Comparison of ENCODE assay signal across 8 mouse cellular contexts in the genomic region with DNA sequence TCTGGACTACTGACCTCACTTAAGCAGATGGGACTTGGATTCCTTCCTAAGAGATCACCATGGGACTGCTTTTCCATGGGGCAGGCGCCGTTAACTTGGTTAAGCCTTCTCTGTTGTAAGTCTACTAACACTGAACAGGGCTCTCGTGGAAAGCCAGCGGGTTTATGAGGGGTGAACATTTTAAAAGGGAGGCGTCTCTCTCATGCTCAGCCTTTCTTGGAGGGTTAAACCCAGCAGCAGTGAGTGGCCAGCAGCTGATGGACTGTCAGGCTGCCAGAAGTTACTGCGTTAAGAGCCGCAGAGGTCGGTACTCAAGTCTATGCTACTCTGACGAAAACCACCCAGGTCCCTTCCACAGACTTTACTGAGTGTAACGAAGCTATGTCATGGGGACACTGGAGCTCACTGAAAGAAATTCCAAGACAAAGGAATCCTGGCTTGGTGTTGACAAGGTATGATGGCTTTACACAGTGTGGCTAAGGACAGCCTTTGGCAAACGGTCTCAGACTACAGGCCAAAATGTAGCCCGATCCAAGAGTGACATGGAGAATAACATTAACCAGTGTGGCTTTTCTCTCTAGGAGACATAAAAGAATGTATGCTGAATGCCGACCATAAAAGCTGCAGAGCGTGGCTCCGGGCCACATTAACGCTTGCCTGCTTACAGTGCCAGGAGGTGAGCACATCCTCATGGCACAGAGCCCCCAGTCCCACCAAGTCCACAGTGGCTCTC.
DNase-seq lines count a peak whose midpoint lies in the region; ATAC-seq lines count a peak whose summit lies in the region.

No protein-coding gene starts in this region.

- peak overlapping the region; percentile 29; the same call in 1 of the 2 replicates for H3K9ac ChIP-seq in hindbrain, embryonic 13.5 days
- no peak overlapping the region for H3K9ac ChIP-seq in hindbrain, embryonic 11.5 days (ENCODE audit: low read depth, low read length)
- no peak overlapping the region for H3K9ac ChIP-seq in embryonic facial prominence, embryonic 14.5 days (ENCODE audit: low read depth, low read length)
- H3K9ac ChIP-seq in heart, embryonic 12.5 days, result 0 out of 2 replicates have a peak overlapping the region, but pooled peaks have one; percentile 23
- H3K9ac ChIP-seq in neural tube, embryonic 14.5 days (replicated peaks; ENCODE audit: low read depth, low read length), result no peak overlapping the region

- H3K9me3 ChIP-seq in hindbrain, embryonic 13.5 days, result no peaks in the 10 kb centered on the region
- no peaks in the 10 kb centered on the region for H3K9me3 ChIP-seq in hindbrain, embryonic 11.5 days (ENCODE audit: control insufficient read depth, low read length)
- peaks cover 4% of the 10 kb centered on the region; the same call in 1 of the 2 replicates for H3K9me3 ChIP-seq in embryonic facial prominence, embryonic 14.5 days (ENCODE audit: control insufficient read depth, low read length)
- no peaks in the 10 kb centered on the region for H3K9me3 ChIP-seq in heart, embryonic 12.5 days (replicated peaks)
- no peaks in the 10 kb centered on the region for H3K9me3 ChIP-seq in neural tube, embryonic 14.5 days (ENCODE audit: control insufficient read depth, low read length)

- 0 out of 2 replicates have a peak overlapping the region, but pooled peaks have one; percentile 11 for H3K4me2 ChIP-seq in hindbrain, embryonic 13.5 days
- H3K4me2 ChIP-seq in hindbrain, embryonic 11.5 days (replicated peaks; ENCODE audit: low read depth, low read length), result no peak overlapping the region
- peak overlapping the region; percentile 52 for H3K4me2 ChIP-seq in embryonic facial prominence, embryonic 14.5 days (ENCODE audit: low read depth, low read length)
- H3K4me2 ChIP-seq in heart, embryonic 12.5 days, result peak overlapping the region; percentile 55
- peak overlapping the region; percentile 2; the same call in 1 of the 2 replicates for H3K4me2 ChIP-seq in neural tube, embryonic 14.5 days (ENCODE audit: low read depth, low read length)

- WGBS in hindbrain, embryonic 13.5 days, result 74% methylated on average over 16 of the region's 16 CpGs
- WGBS in hindbrain, embryonic 11.5 days, result 90% methylated on average over 16 of the region's 16 CpGs
- WGBS in embryonic facial prominence, embryonic 14.5 days, result 34% methylated on average over 16 of the region's 16 CpGs
- WGBS in heart, embryonic 12.5 days, result 56% methylated on average over 16 of the region's 16 CpGs
- 36% methylated on average over 16 of the region's 16 CpGs for WGBS in neural tube, embryonic 14.5 days

- H3K27ac ChIP-seq in hindbrain, embryonic 13.5 days, result peak overlapping the region; percentile 81
- no peak overlapping the region for H3K27ac ChIP-seq in hindbrain, embryonic 11.5 days (ENCODE audit: low read depth, low read length)
- H3K27ac ChIP-seq in embryonic facial prominence, embryonic 14.5 days (replicated peaks; ENCODE audit: low read depth, low read length), result peak overlapping the region; percentile 88
- peak overlapping the region; percentile 84 for H3K27ac ChIP-seq in heart, embryonic 12.5 days (ENCODE audit: poor library complexity, severe bottlenecking)
- peak overlapping the region; percentile 83 for H3K27ac ChIP-seq in neural tube, embryonic 14.5 days (ENCODE audit: low read depth, low read length)

- ATAC-seq in hindbrain, embryonic 13.5 days (ENCODE audit: low FRiP score), result peak; percentile 72
- ATAC-seq in hindbrain, embryonic 11.5 days (ENCODE audit: low FRiP score), result no peak
- peak; percentile 80 for ATAC-seq in embryonic facial prominence, embryonic 14.5 days (ENCODE audit: low read depth)
- peak; percentile 33; the same call in 1 of the 2 replicates for ATAC-seq in heart, embryonic 12.5 days (ENCODE audit: insufficient number of reproducible peaks, low FRiP score)
- ATAC-seq in neural tube, embryonic 14.5 days (ENCODE audit: low read depth), result peak; percentile 87
- ATAC-seq in erythroid progenitor cell, adult 5-6 weeks (replicated peaks; ENCODE audit: low FRiP score, poor library complexity, severe bottlenecking), result no peak

- DNase-seq in hindbrain, embryonic 11.5 days (ENCODE audit: low spot score), result no peak
- peak; percentile 86 for DNase-seq in embryonic facial prominence, embryonic 14.5 days (ENCODE audit: low spot score)
- DNase-seq in kidney, postnatal 10 days, result peak; percentile 78
- no peak for DNase-seq in yolk sac, embryonic 10.5 days (ENCODE audit: low spot score)

- H3K4me1 ChIP-seq in hindbrain, embryonic 13.5 days (replicated peaks), result peaks cover 10% of the 10 kb centered on the region
- H3K4me1 ChIP-seq in hindbrain, embryonic 11.5 days (replicated peaks; ENCODE audit: control insufficient read depth, insufficient read depth, low read length), result no peaks in the 10 kb centered on the region
- H3K4me1 ChIP-seq in embryonic facial prominence, embryonic 14.5 days (ENCODE audit: control insufficient read depth, insufficient read depth, low read length), result no peaks in the 10 kb centered on the region; the same call in 1 of the 2 replicates
- H3K4me1 ChIP-seq in heart, embryonic 12.5 days (replicated peaks), result peaks cover 17% of the 10 kb centered on the region
- H3K4me1 ChIP-seq in neural tube, embryonic 14.5 days (ENCODE audit: control insufficient read depth, insufficient read depth, low read length), result peaks cover 11% of the 10 kb centered on the region; the same call in 1 of the 2 replicates

- H3K4me3 ChIP-seq in hindbrain, embryonic 13.5 days, result no peak overlapping the region
- H3K4me3 ChIP-seq in hindbrain, embryonic 11.5 days (ENCODE audit: low read depth, low read length), result no peak overlapping the region
- peak overlapping the region; percentile 31 for H3K4me3 ChIP-seq in embryonic facial prominence, embryonic 14.5 days (ENCODE audit: low read depth, low read length)
- H3K4me3 ChIP-seq in heart, embryonic 12.5 days, result peak overlapping the region; percentile 13
- no peak overlapping the region for H3K4me3 ChIP-seq in neural tube, embryonic 14.5 days (ENCODE audit: low read depth, low read length)

- peaks cover 40% of the 10 kb centered on the region for H3K36me3 ChIP-seq in hindbrain, embryonic 13.5 days
- H3K36me3 ChIP-seq in hindbrain, embryonic 11.5 days (ENCODE audit: control insufficient read depth, insufficient read depth, low read length), result 0 out of 2 replicates have a peak, but pooled peaks cover 3% of the 10 kb centered on the region
- peaks cover 25% of the 10 kb centered on the region for H3K36me3 ChIP-seq in embryonic facial prominence, embryonic 14.5 days (ENCODE audit: control insufficient read depth, insufficient read depth, low read length)
- peaks cover 24% of the 10 kb centered on the region for H3K36me3 ChIP-seq in heart, embryonic 12.5 days
- H3K36me3 ChIP-seq in neural tube, embryonic 14.5 days (ENCODE audit: control insufficient read depth, insufficient read depth, low read length), result peaks cover 10% of the 10 kb centered on the region

- no peaks in the 10 kb centered on the region for H3K27me3 ChIP-seq in hindbrain, embryonic 13.5 days
- H3K27me3 ChIP-seq in hindbrain, embryonic 11.5 days (ENCODE audit: control insufficient read depth, insufficient read depth, low read length), result no peaks in the 10 kb centered on the region
- H3K27me3 ChIP-seq in embryonic facial prominence, embryonic 14.5 days (replicated peaks; ENCODE audit: control insufficient read depth, insufficient read depth, low read length), result no peaks in the 10 kb centered on the region
- no peaks in the 10 kb centered on the region for H3K27me3 ChIP-seq in heart, embryonic 12.5 days (replicated peaks)
- H3K27me3 ChIP-seq in neural tube, embryonic 14.5 days (ENCODE audit: control insufficient read depth, insufficient read depth, low read length), result no peaks in the 10 kb centered on the region

Comparison
In these comparisons a context has a peak if more than half of its experiments do, and no peak if none do; other contexts are left out.
1. ATAC-seq: peak in hindbrain, embryonic 13.5 days (single experiment), embryonic facial prominence, embryonic 14.5 days (single experiment), heart, embryonic 12.5 days (single experiment) and neural tube, embryonic 14.5 days (single experiment); none in hindbrain, embryonic 11.5 days (single experiment) and erythroid progenitor cell, adult 5-6 weeks (single experiment).
2. H3K9ac ChIP-seq: peak in hindbrain, embryonic 13.5 days (single experiment) and heart, embryonic 12.5 days (single experiment); none in hindbrain, embryonic 11.5 days (single experiment), embryonic facial prominence, embryonic 14.5 days (single experiment) and neural tube, embryonic 14.5 days (single experiment).
3. H3K4me3 ChIP-seq: peak in embryonic facial prominence, embryonic 14.5 days (single experiment) and heart, embryonic 12.5 days (single experiment); none in hindbrain, embryonic 13.5 days (single experiment), hindbrain, embryonic 11.5 days (single experiment) and neural tube, embryonic 14.5 days (single experiment).
4. DNase-seq: peak in embryonic facial prominence, embryonic 14.5 days (single experiment) and kidney, postnatal 10 days (single experiment); none in hindbrain, embryonic 11.5 days (single experiment) and yolk sac, embryonic 10.5 days (single experiment).